Mouse (Mus musculus) ES-E14 (cell line): ENCODE results near the gene Tns1. TPM values are rescaled to one million over a fixed set of nuclear protein-coding genes. Genes with fewer than 3 reads are reported as not detected.

Experiments
- DNase-seq: peaks from one replicate; pipeline ENCODE4 v3.0.0-alpha.2; 2013; ENCODE audit warnings: low read depth, low spot score
- H3K27ac ChIP-seq: 2 replicates; pipeline ENCODE4 v1.5.1; 2012; ENCODE audit warnings: low read depth, mild to moderate bottlenecking, low read length, moderate library complexity, mixed read lengths; ENCODE audit not compliant: poor library complexity, insufficient read depth, severe bottlenecking
- H3K36me3 ChIP-seq: 2 replicates; pipeline ENCODE4 v1.6.1; 2012; ENCODE audit warnings: mild to moderate bottlenecking, low read length, moderate library complexity, mixed read lengths; ENCODE audit not compliant: control insufficient read depth, poor library complexity, insufficient read depth, severe bottlenecking
- H3K4me1 ChIP-seq, 2 experiments: fragments of 150-350 bp in 1 of 2; sonication (generic) in 1 of 2; 2 replicates each; pipeline ENCODE4 v1.6.1; 2012; ENCODE audit warnings: low read length in 2 of 2, mild to moderate bottlenecking in 1 of 2, mixed read lengths in 1 of 2; ENCODE audit not compliant: control insufficient read depth in 2 of 2, insufficient read depth in 2 of 2, poor library complexity in 1 of 2
- H3K4me3 ChIP-seq, 2 experiments: fragments of 150-350 bp in 1 of 2; sonication (generic) in 1 of 2; 2 replicates each; pipeline ENCODE4 v1.5.1; 2012; ENCODE audit warnings: low read length in 2 of 2, low read depth in 1 of 2, mild to moderate bottlenecking in 1 of 2, mixed read lengths in 1 of 2; ENCODE audit not compliant: insufficient read depth in 1 of 2, poor library complexity in 1 of 2, severe bottlenecking in 1 of 2
- H3K9ac ChIP-seq: 2 replicates; pipeline ENCODE4 v1.6.1; 2012; ENCODE audit warnings: low read depth, mild to moderate bottlenecking, low read length, mixed read lengths; ENCODE audit not compliant: poor library complexity, insufficient read depth, severe bottlenecking
- H3K9me3 ChIP-seq: fragments of 150-350 bp; sonication (generic); 2 replicates; pipeline ENCODE4 v1.6.1; 2012; ENCODE audit warnings: low read depth, mild to moderate bottlenecking, low read length; ENCODE audit not compliant: control insufficient read depth, insufficient read depth
- CHD2 ChIP-seq: IDR thresholded peaks from 2 replicates; pipeline ENCODE4 v1.6.1; 2014; ENCODE audit warnings: mild to moderate bottlenecking, low read depth, low read length, inconsistent platforms
- HCFC1 ChIP-seq: IDR thresholded peaks from 2 replicates; pipeline ENCODE4 v1.6.1; 2012; ENCODE audit warnings: low read length, inconsistent platforms, borderline replicate concordance; ENCODE audit not compliant: insufficient read depth
- MAFK ChIP-seq: IDR thresholded peaks from 2 replicates; pipeline ENCODE4 v1.6.1; 2014; ENCODE audit warnings: mild to moderate bottlenecking, low read depth, low read length, inconsistent platforms; ENCODE audit not compliant: insufficient read depth
- ZC3H11A ChIP-seq: IDR thresholded peaks from 2 replicates; pipeline ENCODE4 v1.6.1; 2012; ENCODE audit warnings: low read depth, mild to moderate bottlenecking, inconsistent platforms, low read length, borderline replicate concordance
- ZNF384 ChIP-seq: IDR thresholded peaks from 2 replicates; pipeline ENCODE4 v1.6.1; 2012; ENCODE audit warnings: low read depth, low read length, inconsistent platforms
- in situ Hi-C, 2 experiments: fragments of 600-800 bp; cut with MboI; formaldehyde crosslinking; loops; one replicate each; pipeline ENCODE4 v1.15.1; 2025; ENCODE audit warnings: low sequenced_read_pairs in 2 of 2, inconsistent platforms in 1 of 2; ENCODE audit not compliant: unreplicated experiment in 2 of 2
- total RNA-seq: library from RNA; depleted of rRNA; stranded (reverse); fragments of 300-350 nt; gene quantifications from 2 replicates; pipeline ENCODE4 v1.2.3, GENCODE M21; 2012; rRNA removed

Gene Tns1
- total RNA-seq, 1 experiment = 9.5 TPM

DNA sequence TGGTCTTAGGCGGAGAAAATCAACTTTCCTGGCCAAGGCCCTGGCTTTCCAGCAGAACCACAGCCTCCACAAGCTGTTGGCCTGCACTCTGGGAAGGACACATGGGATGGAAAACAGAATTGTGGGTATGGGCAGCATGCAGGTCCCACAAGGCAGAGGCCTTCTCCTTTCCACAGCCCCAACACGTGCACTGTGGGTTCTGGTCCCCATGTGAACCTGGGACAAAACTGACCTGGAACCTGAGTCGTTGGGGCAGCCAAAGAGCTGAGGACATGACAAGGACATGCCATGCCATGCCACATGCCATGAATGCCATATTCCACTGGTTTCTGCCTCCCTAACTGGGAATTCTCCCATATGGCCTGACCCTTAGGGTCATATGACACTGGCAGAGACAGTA, 263.8 kb downstream of the Tns1 start:
- no peak overlapping the region for H3K27ac ChIP-seq
- in situ Hi-C loops = no loop called here
- H3K9me3 ChIP-seq = no peaks in the 10 kb centered on the region
- no peak for TF ChIP-seq CHD2
- TF ChIP-seq HCFC1 = no peak
- no peak for TF ChIP-seq ZNF384
- TF ChIP-seq ZC3H11A = no peak
- no peak for TF ChIP-seq MAFK
- peaks cover 0 to 14% of the 10 kb centered on the region in 2 experiments; a peak in 2 of 4 replicates for H3K4me1 ChIP-seq
- H3K36me3 ChIP-seq = no peaks in the 10 kb centered on the region
- H3K4me3 ChIP-seq = no peak overlapping the region
- DNase-seq = no peak
- no peak overlapping the region for H3K9ac ChIP-seq

Other genes with a start within 250 kb of the Tns1 start
- 0.11 TPM in 1 of 2 replicates, not detected in the other for gene Rufy4, start 1.1 kb upstream of the Tns1 start, total RNA-seq
- 0.22 TPM in 1 of 2 replicates, not detected in the other for gene Cxcr2, start 29.5 kb upstream of the Tns1 start, total RNA-seq
- 0.21 TPM in 1 of 2 replicates, not detected in the other for gene Cxcr1, start 70.2 kb upstream of the Tns1 start, total RNA-seq
- gene Arpc2, start 111.6 kb upstream of the Tns1 start, total RNA-seq = 67.5 and 100 TPM in 2 replicates
- 0.45 and 0.95 TPM in 2 replicates for gene Gpbar1, start 154.1 kb upstream of the Tns1 start, total RNA-seq
- 127 and 138 TPM in 2 replicates for gene Aamp, start 160.3 kb upstream of the Tns1 start, total RNA-seq
- 63.9 and 84.4 TPM in 2 replicates for gene Pnkd, start 160.5 kb upstream of the Tns1 start, total RNA-seq
- gene Tmbim1, start 181.2 kb upstream of the Tns1 start, total RNA-seq = 38.0 and 41.9 TPM in 2 replicates
- 7.3 and 9.1 TPM in 2 replicates for gene Catip, start 237.7 kb upstream of the Tns1 start, total RNA-seq